Mouse (Mus musculus) embryonic facial prominence, embryonic 15.5 days (tissue): ENCODE data around the gene Dnah2. TPM values are rescaled to one million over a fixed set of nuclear protein-coding genes. Genes with fewer than 3 reads are reported as not detected.
A peak's percentile ranks its signal among the peaks of the same experiment; 100 is the strongest.

Source experiments
- ATAC-seq: fragments of 200-750 bp; cut with Nextera tagmentation; 2 replicates; pipeline ENCODE4 v1.8.0; 2017; ENCODE audit warnings: low read depth, moderate TSS enrichment; ENCODE audit not compliant: insufficient number of reproducible peaks, low FRiP score, low TSS enrichment
- H3K27ac ChIP-seq: fragments of 300-500 bp; sonication (generic); replicated peaks from 2 replicates; pipeline ENCODE4 v1.5.1; 2015; ENCODE audit warnings: mild to moderate bottlenecking, inconsistent platforms
- H3K27me3 ChIP-seq: fragments of 300-500 bp; sonication (generic); 2 replicates; pipeline ENCODE4 v1.6.1; 2015; ENCODE audit warnings: inconsistent platforms
- H3K36me3 ChIP-seq: fragments of 300-500 bp; sonication (generic); 2 replicates; pipeline ENCODE4 v1.6.1; 2015; ENCODE audit warnings: mild to moderate bottlenecking, inconsistent platforms
- H3K4me1 ChIP-seq: fragments of 300-500 bp; sonication (generic); 2 replicates; pipeline ENCODE4 v1.6.1; 2015; ENCODE audit warnings: inconsistent platforms
- H3K4me2 ChIP-seq: fragments of 300-500 bp; sonication (generic); replicated peaks from 2 replicates; pipeline ENCODE4 v1.6.1; 2015; ENCODE audit warnings: mild to moderate bottlenecking, inconsistent platforms
- H3K4me3 ChIP-seq: fragments of 300-500 bp; sonication (generic); replicated peaks from 2 replicates; pipeline ENCODE4 v1.5.1; 2015; ENCODE audit warnings: mild to moderate bottlenecking, inconsistent platforms
- H3K9ac ChIP-seq: fragments of 300-500 bp; sonication (generic); 2 replicates; pipeline ENCODE4 v1.6.1; 2015; ENCODE audit warnings: inconsistent platforms
- H3K9me3 ChIP-seq: fragments of 300-500 bp; sonication (generic); replicated peaks from 2 replicates; pipeline ENCODE4 v1.6.1; 2016; ENCODE audit warnings: inconsistent platforms
- WGBS: fragments of 180-500 bp; shearing (Covaris S2); methylation state at CpG from one replicate; pipeline ENCODE4 v1.1.7; 2015; 5-methylcytosine and 5-hydroxymethylcytosine counted together
- polyA plus RNA-seq: library from polyadenylated mRNA; unstranded; fragments of >200 nt; fragmentation: Nextera tagmentation; extraction: Ambion mirVana; gene quantifications from 2 replicates; pipeline ENCODE4 v1.2.1, GENCODE M21; 2015

Gene Dnah2
- polyA plus RNA-seq, 1 experiment from 2014 or later: 8.3 TPM

DNA sequence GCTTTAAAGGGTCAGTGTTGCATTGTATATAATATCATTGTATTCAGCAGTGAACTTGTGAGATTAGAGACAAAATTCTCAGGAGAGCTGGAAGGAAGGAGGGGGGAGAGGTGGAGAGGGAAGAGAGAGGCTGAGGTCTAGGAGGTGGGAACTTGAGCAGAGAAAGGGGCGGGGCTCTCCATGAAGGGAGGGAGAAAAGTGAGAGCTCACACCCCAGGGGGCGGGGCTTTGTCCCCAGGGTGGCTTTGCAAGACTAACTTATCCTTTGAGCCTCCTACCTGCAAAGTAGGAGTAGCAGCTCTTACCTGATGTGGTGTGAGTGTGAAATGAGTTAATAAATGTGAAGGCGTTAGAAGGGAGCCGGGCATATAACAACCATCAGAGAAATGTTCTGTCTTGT lies 120.2 kb downstream of the Dnah2 start:
- 27% methylated on average over 4 of the region's 4 CpGs for WGBS
- peaks cover 21% of the 10 kb centered on the region for H3K4me1 ChIP-seq
- no peaks in the 10 kb centered on the region for H3K27me3 ChIP-seq
- H3K36me3 ChIP-seq: no peaks in the 10 kb centered on the region
- no peak overlapping the region for H3K4me2 ChIP-seq
- no peak for ATAC-seq
- no peaks in the 10 kb centered on the region for H3K9me3 ChIP-seq
- peak overlapping the region; percentile 55; the same call in 1 of the 2 replicates for H3K27ac ChIP-seq
- no peak overlapping the region for H3K9ac ChIP-seq
- no peak overlapping the region for H3K4me3 ChIP-seq

DNA sequence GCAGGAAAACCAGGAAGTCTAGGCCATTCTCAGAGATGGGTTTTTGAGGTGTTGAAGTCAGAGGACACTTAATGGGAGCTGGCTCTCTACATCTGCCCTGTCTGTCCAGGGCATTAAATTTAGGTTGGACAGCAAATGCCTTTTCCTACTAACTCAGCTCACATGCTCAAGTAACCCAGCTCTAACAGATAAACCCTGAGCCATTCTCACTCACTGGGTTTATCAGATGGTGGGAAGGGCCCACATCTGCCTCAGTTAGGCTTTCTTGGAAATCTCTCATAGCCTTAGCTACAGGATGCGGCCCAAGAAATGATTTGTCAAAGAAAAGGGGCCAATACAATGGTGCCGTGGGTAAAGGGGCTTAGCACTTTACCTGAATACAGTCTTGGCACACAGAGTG lies 122.7 kb downstream of the Dnah2 start:
- H3K4me3 ChIP-seq: no peak overlapping the region
- no peak overlapping the region for H3K4me2 ChIP-seq
- no peaks in the 10 kb centered on the region for H3K36me3 ChIP-seq
- H3K27me3 ChIP-seq: peaks cover 19% of the 10 kb centered on the region
- 79% methylated on average over 2 of the region's 2 CpGs for WGBS
- peaks cover 17% of the 10 kb centered on the region for H3K4me1 ChIP-seq
- H3K9me3 ChIP-seq: no peaks in the 10 kb centered on the region
- no peak for ATAC-seq
- H3K9ac ChIP-seq: no peak overlapping the region
- no peak overlapping the region for H3K27ac ChIP-seq

DNA sequence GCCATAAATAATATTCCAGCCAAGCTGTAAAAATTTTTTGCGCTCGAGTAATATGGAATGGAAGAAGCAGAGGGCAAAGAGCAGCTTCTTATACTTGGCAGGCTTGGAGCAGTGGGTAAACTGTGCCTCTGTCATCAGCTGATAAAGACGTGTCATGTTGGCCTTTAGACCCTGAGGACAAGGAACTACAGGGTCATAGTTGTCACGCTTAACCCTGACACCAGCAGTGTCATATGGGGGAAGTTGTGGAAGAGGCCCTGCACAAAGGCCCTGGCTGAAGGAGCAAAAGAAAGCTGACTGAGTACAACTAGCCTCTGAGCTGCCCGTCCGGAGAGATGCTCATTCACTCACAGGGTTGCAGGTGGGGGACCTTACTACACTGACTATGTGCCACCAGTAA lies 125.0 kb downstream of the Dnah2 start:
- H3K9ac ChIP-seq: no peak overlapping the region
- 63% methylated on average over 6 of the region's 6 CpGs for WGBS
- no peaks in the 10 kb centered on the region for H3K9me3 ChIP-seq
- H3K27ac ChIP-seq: no peak overlapping the region
- no peak overlapping the region for H3K4me3 ChIP-seq
- peaks cover 33% of the 10 kb centered on the region for H3K4me1 ChIP-seq
- no peaks in the 10 kb centered on the region for H3K36me3 ChIP-seq
- H3K4me2 ChIP-seq: no peak overlapping the region
- H3K27me3 ChIP-seq: peaks cover 24% of the 10 kb centered on the region
- no peak for ATAC-seq

DNA sequence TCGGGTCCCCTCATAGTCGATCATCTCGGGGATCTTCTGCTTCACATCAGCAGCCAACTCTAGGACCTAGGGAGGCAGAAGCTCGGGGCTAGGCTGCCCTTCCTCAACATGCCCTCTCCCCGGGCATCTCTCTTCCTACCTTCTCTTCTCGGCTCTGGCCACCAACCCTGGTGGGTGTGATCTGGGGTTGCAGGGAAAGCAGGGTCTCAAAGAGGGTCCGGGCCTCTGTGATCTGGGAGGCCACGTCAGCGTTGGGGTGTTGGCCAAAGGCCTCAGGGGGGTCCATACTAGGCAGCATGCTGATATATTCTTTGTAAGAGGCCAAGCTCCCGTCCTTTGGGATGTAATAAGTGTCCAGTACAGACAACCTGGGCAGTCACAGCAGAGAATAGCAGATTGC lies 126.1 kb downstream of the Dnah2 start:
- Histone ChIP-seq H3K9ac (no peak overlapping the region), H3K27ac (no peak overlapping the region), H3K4me3 (no peak overlapping the region), H3K36me3 (no peaks in the 10 kb centered on the region), H3K27me3 (peaks cover 24% of the 10 kb centered on the region), H3K4me2 (no peak overlapping the region), H3K9me3 (no peaks in the 10 kb centered on the region), H3K4me1 (peaks cover 35% of the 10 kb centered on the region)
- ATAC-seq: no peak
- WGBS: 86% methylated on average over 10 of the region's 10 CpGs

DNA sequence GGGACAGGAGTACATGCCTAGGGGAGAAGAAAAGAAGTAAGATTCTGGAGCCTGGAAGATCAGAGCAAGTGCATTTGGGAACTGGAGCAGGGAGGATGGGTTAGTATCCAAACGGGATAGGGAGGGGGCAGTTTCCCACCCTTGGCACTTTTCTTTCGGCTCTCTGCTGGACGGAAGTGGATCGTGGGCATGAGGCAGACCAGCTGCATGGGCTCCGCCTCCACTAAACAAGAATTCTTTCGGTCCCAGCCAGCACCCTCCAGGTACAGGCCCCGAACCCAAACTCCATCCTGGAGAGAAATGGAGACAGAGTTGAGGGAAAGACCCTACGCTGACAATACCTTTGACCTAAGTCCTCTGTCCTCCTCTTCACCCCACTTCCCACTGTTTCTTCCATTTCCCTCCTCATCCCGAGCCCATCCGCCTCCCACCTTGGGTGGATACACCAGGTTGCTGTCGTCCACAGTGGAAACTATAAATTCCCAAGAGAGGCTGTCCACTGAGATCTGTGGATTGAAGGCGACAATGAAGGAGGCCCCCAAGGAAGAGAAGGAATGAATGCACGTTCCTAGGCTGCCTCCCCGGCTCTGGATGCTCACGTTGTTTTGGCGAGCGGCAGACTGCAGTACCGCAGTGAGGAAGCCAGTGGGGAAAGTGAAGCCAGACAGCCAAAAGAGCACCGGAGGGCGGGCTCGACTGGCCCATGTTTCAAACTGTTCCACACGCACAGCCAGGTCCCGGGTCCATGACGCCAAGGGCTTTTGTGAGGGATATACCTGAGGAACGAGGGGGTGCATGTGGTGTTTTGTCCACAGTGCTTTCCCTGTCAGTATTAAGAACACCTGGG lies 127.6 kb downstream of the Dnah2 start:
- peak overlapping the region; percentile 86 for H3K4me2 ChIP-seq
- 15% methylated on average over 25 of the region's 25 CpGs for WGBS
- no peak for ATAC-seq
- no peaks in the 10 kb centered on the region for H3K36me3 ChIP-seq
- 0 out of 2 replicates have a peak overlapping the region, but pooled peaks have one; percentile 68 for H3K4me3 ChIP-seq
- H3K27ac ChIP-seq: no peak overlapping the region
- peaks cover 50% of the 10 kb centered on the region for H3K4me1 ChIP-seq
- no peak overlapping the region for H3K9ac ChIP-seq
- H3K9me3 ChIP-seq: no peaks in the 10 kb centered on the region
- peaks cover 24% of the 10 kb centered on the region for H3K27me3 ChIP-seq

DNA sequence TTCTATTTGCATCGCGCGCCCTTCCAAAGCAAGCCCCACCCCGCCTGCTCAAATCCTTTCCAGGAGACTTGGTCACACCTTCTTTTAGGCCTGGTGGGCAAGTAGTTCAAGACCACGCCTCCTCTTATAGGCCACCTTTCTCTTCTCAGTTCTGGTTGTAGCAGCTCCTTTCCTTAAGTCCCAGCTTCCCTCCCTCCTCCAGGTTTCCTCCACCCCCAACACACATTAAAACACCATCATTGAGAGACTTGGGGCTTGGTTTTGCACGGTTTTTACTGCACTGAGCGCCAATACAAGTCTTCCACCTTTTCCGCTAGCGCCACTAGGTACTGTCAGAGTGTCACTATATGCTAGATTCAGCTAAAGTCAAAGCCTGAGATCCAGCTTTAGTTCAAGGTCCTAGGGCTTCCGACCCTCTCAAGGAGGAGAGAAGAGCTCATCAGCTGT lies 128.3 kb downstream of the Dnah2 start:
- H3K4me2 ChIP-seq: peak overlapping the region; percentile 86
- no peak overlapping the region for H3K9ac ChIP-seq
- H3K27ac ChIP-seq: no peak overlapping the region
- H3K9me3 ChIP-seq: no peaks in the 10 kb centered on the region
- no peaks in the 10 kb centered on the region for H3K36me3 ChIP-seq
- H3K4me3 ChIP-seq: peak overlapping the region; percentile 68
- no peak for ATAC-seq
- H3K27me3 ChIP-seq: peaks cover 24% of the 10 kb centered on the region
- 10% methylated on average over 10 of the region's 10 CpGs for WGBS
- peaks cover 50% of the 10 kb centered on the region for H3K4me1 ChIP-seq

DNA sequence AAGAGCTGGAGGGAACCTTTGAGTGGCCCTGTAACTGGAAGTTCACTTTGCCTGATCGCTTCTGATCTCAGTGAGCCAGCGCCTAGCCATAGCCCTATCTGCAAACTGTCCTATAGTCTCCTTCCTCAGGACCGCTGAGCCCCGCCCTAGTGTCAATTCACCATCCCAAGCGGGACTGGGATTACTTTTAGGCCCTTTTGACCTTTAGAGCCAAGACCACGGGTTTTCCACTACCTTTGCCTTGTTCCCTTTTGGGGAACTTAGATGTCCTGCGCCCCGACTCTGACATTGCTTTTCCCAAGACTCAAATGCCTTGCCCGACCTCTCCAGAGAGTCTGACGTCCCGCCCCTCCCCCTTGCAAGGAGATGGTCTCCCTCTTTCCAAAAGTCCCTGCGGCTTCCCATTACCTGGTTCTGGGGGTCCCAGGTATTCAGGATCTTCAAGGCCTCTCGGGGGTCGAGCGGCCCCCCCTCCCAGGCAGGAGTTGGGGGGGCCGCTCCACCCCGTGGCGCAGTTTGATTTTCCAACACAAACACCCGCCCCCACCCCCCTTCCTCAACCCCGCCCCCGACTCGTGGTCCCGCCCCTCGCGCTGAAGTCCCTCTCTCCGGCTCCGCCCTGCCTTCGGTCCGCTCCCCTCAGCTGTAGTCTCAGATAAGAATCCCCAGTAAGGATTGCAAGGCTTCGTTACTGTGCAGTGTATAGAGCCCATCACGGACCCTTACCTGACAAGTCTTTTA lies 128.9 kb downstream of the Dnah2 start:
- H3K27me3 ChIP-seq: peaks cover 24% of the 10 kb centered on the region
- peak overlapping the region; percentile 97 for H3K27ac ChIP-seq
- no peaks in the 10 kb centered on the region for H3K36me3 ChIP-seq
- peak overlapping the region; percentile 68 for H3K4me3 ChIP-seq
- peak overlapping the region; percentile 39 for H3K9ac ChIP-seq
- no peak for ATAC-seq
- WGBS: under 1% methylated on average over 31 of the region's 31 CpGs
- no peaks in the 10 kb centered on the region for H3K9me3 ChIP-seq
- peaks cover 56% of the 10 kb centered on the region for H3K4me1 ChIP-seq
- H3K4me2 ChIP-seq: peak overlapping the region; percentile 86

DNA sequence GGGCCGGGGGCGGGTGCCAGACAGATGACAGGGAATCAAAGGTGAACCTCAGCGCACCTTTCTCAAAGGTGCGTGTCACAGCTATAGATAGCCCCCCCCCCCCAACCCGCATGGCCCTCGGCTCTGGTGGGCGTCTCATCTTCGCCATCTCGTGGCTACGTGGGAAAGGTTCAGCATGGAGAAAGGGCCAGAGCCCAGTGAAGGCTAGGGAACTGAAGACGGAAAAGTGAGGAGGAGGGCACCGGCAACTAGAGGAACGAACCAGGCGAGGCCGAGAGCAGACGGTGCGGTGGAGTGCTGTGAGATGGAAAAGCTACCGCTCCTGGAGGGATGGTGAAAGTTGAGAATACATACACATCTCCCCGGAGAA lies 129.5 kb downstream of the Dnah2 start:
- peak overlapping the region; percentile 86 for H3K4me2 ChIP-seq
- no peak for ATAC-seq
- H3K27me3 ChIP-seq: peaks cover 24% of the 10 kb centered on the region
- peaks cover 62% of the 10 kb centered on the region for H3K4me1 ChIP-seq
- no peaks in the 10 kb centered on the region for H3K9me3 ChIP-seq
- peak overlapping the region; percentile 39 for H3K9ac ChIP-seq
- peak overlapping the region; percentile 97 for H3K27ac ChIP-seq
- H3K4me3 ChIP-seq: peak overlapping the region; percentile 68
- H3K36me3 ChIP-seq: no peaks in the 10 kb centered on the region
- WGBS: 1% methylated on average over 19 of the region's 19 CpGs

DNA sequence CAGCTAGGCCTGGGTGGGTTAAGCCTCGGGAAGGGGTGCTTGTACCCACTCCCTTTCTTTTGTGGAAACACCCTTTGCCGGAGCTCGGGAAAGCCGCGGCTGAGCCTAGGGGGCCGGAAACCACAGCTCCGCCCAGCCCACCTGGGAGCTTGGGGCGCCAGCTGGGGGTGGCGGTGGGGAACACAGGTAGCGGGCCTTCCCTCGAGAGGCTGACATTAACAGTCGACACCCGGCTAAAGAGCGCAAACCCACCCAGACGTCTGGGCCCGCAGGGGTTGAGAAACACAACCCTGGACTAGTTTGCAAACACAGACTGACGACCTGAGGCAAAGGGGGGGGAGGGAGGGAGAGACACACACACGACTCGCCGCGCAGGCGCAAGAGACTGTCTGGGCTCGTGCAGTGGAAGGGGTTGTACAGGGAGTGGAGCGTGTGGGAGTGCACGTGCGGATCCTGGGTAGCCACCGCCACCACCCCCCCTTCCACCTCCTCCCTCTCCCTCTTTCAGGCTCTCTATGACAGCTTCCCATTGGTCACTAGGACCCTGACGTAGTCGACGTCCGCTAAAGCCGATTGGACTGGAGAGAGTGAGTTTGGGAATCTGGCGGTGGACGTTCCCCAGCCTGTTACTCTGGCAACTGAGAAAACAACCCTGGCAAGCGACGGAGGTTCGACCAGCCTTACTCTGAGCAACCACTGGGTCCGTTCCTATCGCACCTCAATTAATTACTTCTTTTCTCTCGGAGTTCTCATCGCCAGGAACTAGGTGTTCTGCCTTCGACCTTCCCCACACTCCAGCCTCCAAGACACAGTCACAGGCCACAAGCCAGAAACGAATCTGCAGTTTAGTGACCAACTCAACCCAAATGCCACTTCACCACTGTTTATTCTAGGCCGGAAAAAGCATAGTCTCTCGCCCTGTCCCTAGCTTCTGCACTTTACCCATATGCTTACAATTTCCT lies 130.1 kb downstream of the Dnah2 start:
- Histone ChIP-seq H3K9ac (peak overlapping the region; percentile 39), H3K36me3 (no peaks in the 10 kb centered on the region), H3K27ac (peak overlapping the region; percentile 97), H3K4me3 (peak overlapping the region; percentile 68), H3K27me3 (peaks cover 24% of the 10 kb centered on the region), H3K4me2 (peak overlapping the region; percentile 86), H3K9me3 (no peaks in the 10 kb centered on the region), H3K4me1 (peaks cover 68% of the 10 kb centered on the region)
- ATAC-seq: peak; percentile 91
- whole genome bisulfite sequencing: under 1% methylated on average over 45 of the region's 45 CpGs

DNA sequence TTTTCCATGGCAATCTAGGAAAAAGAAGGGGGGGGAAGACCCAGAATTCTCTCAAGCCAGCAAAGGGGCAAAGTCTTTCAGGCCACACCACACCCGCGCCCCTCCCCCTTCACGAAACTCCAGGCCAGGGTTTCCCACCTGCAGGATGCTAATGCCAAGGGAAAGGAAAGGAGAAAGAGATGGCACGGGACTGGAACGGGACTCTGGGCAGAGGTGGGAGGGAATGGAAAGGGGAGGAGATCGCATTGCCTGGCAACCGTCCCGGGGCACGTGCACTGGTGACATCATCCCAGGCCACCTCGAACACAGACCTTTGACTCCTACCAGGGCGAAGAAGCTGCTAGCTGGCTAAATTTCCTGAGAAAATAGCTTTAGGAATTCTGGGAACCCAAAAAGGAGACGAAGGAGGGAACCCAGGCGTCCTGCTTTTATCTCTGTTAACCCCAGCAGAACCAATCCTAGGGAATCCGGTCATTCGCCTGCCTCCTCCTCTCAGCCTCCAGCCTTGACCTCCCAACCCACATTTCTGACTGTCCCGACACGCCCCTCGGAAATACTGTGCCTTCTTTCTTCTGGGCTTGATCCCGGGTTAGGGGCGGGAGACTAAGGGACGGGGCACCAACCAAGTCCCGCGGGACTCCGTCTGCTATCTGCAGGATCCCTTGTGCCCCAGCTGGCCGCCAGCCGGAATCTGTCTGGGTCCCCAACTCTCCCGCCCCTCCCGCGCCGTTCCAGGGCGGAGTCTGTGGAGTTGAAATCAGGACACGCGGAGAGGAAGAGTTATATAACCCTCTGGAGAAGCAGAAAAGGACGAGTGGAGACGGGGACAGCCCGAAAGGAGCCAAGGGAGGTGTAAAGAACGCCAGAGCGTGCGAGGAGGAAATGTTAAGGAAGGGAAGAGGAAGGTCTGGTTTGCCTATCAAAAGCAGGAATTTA lies 131.2 kb downstream of the Dnah2 start:
- Histone ChIP-seq H3K9ac (peak overlapping the region; percentile 39), H3K4me1 (peaks cover 79% of the 10 kb centered on the region), H3K36me3 (0 out of 2 replicates have a peak, but pooled peaks cover 7% of the 10 kb centered on the region)

More for the DNA sequence above, 131.2 kb downstream of the Dnah2 start:
- H3K9me3 ChIP-seq: no peaks in the 10 kb centered on the region
- peak overlapping the region; percentile 86 for H3K4me2 ChIP-seq
- H3K27me3 ChIP-seq: peaks cover 20% of the 10 kb centered on the region
- peak overlapping the region; percentile 68 for H3K4me3 ChIP-seq
- peak overlapping the region; percentile 97 for H3K27ac ChIP-seq
- ATAC-seq: peak; percentile 27
- WGBS: under 1% methylated on average over 39 of the region's 39 CpGs
